Mouse (Mus musculus): Measurements from ENCODE around the gene Gm11232. TPM values are rescaled to one million over a fixed set of nuclear protein-coding genes. Genes with fewer than 3 reads are reported as not detected.

Gene Gm11232
- not detected for polyA plus RNA-seq (2017; shearing (Covaris generic))

GRCm38 (mm10) chr4:71757865-71758264 is at the start of gene Gm11232:
Gene Gm11232 (minus strand): TSS chr4:71757965.

